Mouse (Mus musculus): ENCODE measurements around the gene Gprc6a. TPM values are rescaled to one million over a fixed set of nuclear protein-coding genes. Genes with fewer than 3 reads are reported as not detected.

Gene Gprc6a
- total RNA-seq, 2 experiments from 2014 or later = not detected

GRCm38 (mm10) chr10:51571225-51571996 is 59.9 kb downstream of the Gprc6a start:
- TF ChIP-seq CTCF (IDR thresholded peaks at IDR 0.05) = no peak
- Histone ChIP-seq H3K27ac (no peak overlapping the region), H3K4me3 (no peak overlapping the region)
- DNase-seq (ENCODE audit: extremely low spot score in 1 of 2, low spot score in 2 of 2) = no peak
- intact Hi-C loops (cut with DNase I) = no loop called here

Other genes with a start within 250 kb of the Gprc6a start
- gene Gm49339, start 150.8 kb downstream of the Gprc6a start, total RNA-seq (2021) = not detected
- gene Lilr4b, start 150.8 kb downstream of the Gprc6a start, total RNA-seq (2021) = not detected
- gene Lilrb4a, start 140.5 kb downstream of the Gprc6a start, total RNA-seq (2021) = 1 to 10 TPM in 1 of 2 experiments, under 1 TPM in 1; 0.33 to 1.2 TPM
- not detected for gene Fam162b, start 40.9 kb downstream of the Gprc6a start, total RNA-seq (2021)
- not detected for gene Rfx6, start 46.3 kb upstream of the Gprc6a start, total RNA-seq (2021)